Mouse (Mus musculus): ENCODE measurements around the gene Epn3.

The Epn3 gene

GRCm38 (mm10) chr11:94499661-94500152 is at the start of gene Epn3:
Gene Epn3, minus strand, starts transcription at chr11:94499974.
- DNase-seq (ENCODE audit: low spot score in 2 of 2): no peak

GRCm38 (mm10) chr11:94548888-94549690 is 49.3 kb upstream of the Epn3 start, which contains the start of gene Rsad1:
Gene Rsad1, minus strand, starts transcription at chr11:94549255.
- peak; percentile 95 to 96 for DNase-seq (ENCODE audit: low spot score in 2 of 2)

GRCm38 (mm10) chr11:94548041-94548784 is 48.4 kb upstream of the Epn3 start:
- peak; percentile 13 to 44 for DNase-seq (ENCODE audit: low spot score in 2 of 2)

- no peak for DNase-seq (ENCODE audit: low spot score in 2 of 2)
These were observed 47.5 kb upstream of the Epn3 start for GRCm38 (mm10) chr11:94547271-94547670.

GRCm38 (mm10) chr11:94546381-94546780 is 46.6 kb upstream of the Epn3 start:
- no peak for DNase-seq (ENCODE audit: low spot score in 2 of 2)

- no peak for DNase-seq (ENCODE audit: low spot score in 2 of 2)
These were observed 44.6 kb upstream of the Epn3 start for GRCm38 (mm10) chr11:94544422-94544821.

GRCm38 (mm10) chr11:94543932-94544331 is 44.2 kb upstream of the Epn3 start:
- DNase-seq (ENCODE audit: low spot score in 2 of 2): peak; percentile 58 to 81

- DNase-seq (ENCODE audit: low spot score in 2 of 2): no peak
These were observed 43.6 kb upstream of the Epn3 start for GRCm38 (mm10) chr11:94543344-94543743.

- DNase-seq (ENCODE audit: low spot score in 2 of 2): no peak
These were observed 42.6 kb upstream of the Epn3 start for GRCm38 (mm10) chr11:94542400-94542799.

GRCm38 (mm10) chr11:94539761-94540160 is 40.0 kb upstream of the Epn3 start:
- no peak for DNase-seq (ENCODE audit: low spot score in 2 of 2)

- DNase-seq (ENCODE audit: low spot score in 2 of 2): no peak
These were observed 39.0 kb upstream of the Epn3 start for GRCm38 (mm10) chr11:94538733-94539292.

- DNase-seq (ENCODE audit: low spot score in 2 of 2): no peak
These were observed 33.4 kb upstream of the Epn3 start for GRCm38 (mm10) chr11:94533171-94533570.

- DNase-seq (ENCODE audit: low spot score in 2 of 2): no peak
These were observed 29.1 kb upstream of the Epn3 start for GRCm38 (mm10) chr11:94528879-94529278.

GRCm38 (mm10) chr11:94526171-94526879 is 26.6 kb upstream of the Epn3 start:
- no peak for DNase-seq (ENCODE audit: low spot score in 2 of 2)

- peak; percentile 25 to 34 for DNase-seq (ENCODE audit: low spot score in 2 of 2)
These were observed 21.6 kb upstream of the Epn3 start, which contains the start of gene Mycbpap for GRCm38 (mm10) chr11:94521219-94521843. Gene Mycbpap, minus strand, starts transcription at chr11:94521742.

- no peak for DNase-seq (ENCODE audit: low spot score in 2 of 2)
These were observed 13.7 kb upstream of the Epn3 start for GRCm38 (mm10) chr11:94513452-94513851.

- no peak for DNase-seq (ENCODE audit: low spot score in 2 of 2)
These were observed 9.2 kb upstream of the Epn3 start for GRCm38 (mm10) chr11:94508976-94509375.

GRCm38 (mm10) chr11:94501482-94501881 is 1.7 kb upstream of the Epn3 start:
- no peak for DNase-seq (ENCODE audit: low spot score in 2 of 2)

- DNase-seq (ENCODE audit: low spot score in 2 of 2): no peak
These were observed 588 bp upstream of the Epn3 start for GRCm38 (mm10) chr11:94500362-94500761.

- no peak for DNase-seq (ENCODE audit: low spot score in 2 of 2)
These were observed 739 bp downstream of the Epn3 start for GRCm38 (mm10) chr11:94499035-94499434.

Measured in spleen, postnatal 10 days (tissue).